Mouse (Mus musculus): Measurements from ENCODE around the gene Ptcra. TPM values are rescaled to one million over a fixed set of nuclear protein-coding genes. Genes with fewer than 3 reads are reported as not detected.

Gene Ptcra
- polyA plus RNA-seq (2014; fragmentation: Illumina TruSeq; extraction: RNeasy Lipid Tissue Mini Kit (QIAGEN cat#74804); ENCODE audit: low read depth, low replicate concordance) = not detected

GRCm38 (mm10) chr17:46763544-46763943 lies at the start of gene Ptcra:
Gene Ptcra (minus strand): TSS chr17:46763712.

GRCm38 (mm10) chr17:46782341-46783221 lies 19.1 kb upstream of the Ptcra start, which contains the start of gene Rpl7l1:
Gene Rpl7l1 (minus strand): TSS chr17:46782672.

GRCm38 (mm10) chr17:46772404-46773277 lies 9.1 kb upstream of the Ptcra start, which contains the start of gene 2310039H08Rik:
Gene 2310039H08Rik (plus strand): TSS chr17:46772635.

GRCm38 (mm10) chr17:46751794-46752556 lies 11.5 kb downstream of the Ptcra start, which contains the start of gene Cnpy3:
Gene Cnpy3 (minus strand): TSS chr17:46752214.

GRCm38 (mm10) chr17:46728904-46729318 lies 34.6 kb downstream of the Ptcra start, which contains the start of gene Gnmt:
Gene Gnmt (minus strand): TSS chr17:46729168.

GRCm38 (mm10) chr17:46710959-46711597 lies 52.4 kb downstream of the Ptcra start, which contains the start of gene Pex6:
Gene Pex6 (plus strand): TSS chr17:46711463.

Other genes with a start within 250 kb of the Ptcra start
- gene Cul9, start 217.3 kb downstream of the Ptcra start, polyA plus RNA-seq (2014; fragmentation: Illumina TruSeq; extraction: RNeasy Lipid Tissue Mini Kit (QIAGEN cat#74804); ENCODE audit: low read depth, low replicate concordance) = 1.3 TPM
- not detected for gene Srf, start 207.5 kb downstream of the Ptcra start, polyA plus RNA-seq (2014; fragmentation: Illumina TruSeq; extraction: RNeasy Lipid Tissue Mini Kit (QIAGEN cat#74804); ENCODE audit: low read depth, low replicate concordance)
- 0.41 TPM for gene Ptk7, start 134.2 kb downstream of the Ptcra start, polyA plus RNA-seq (2014; fragmentation: Illumina TruSeq; extraction: RNeasy Lipid Tissue Mini Kit (QIAGEN cat#74804); ENCODE audit: low read depth, low replicate concordance)
- gene Klc4, start 117.7 kb downstream of the Ptcra start, polyA plus RNA-seq (2014; fragmentation: Illumina TruSeq; extraction: RNeasy Lipid Tissue Mini Kit (QIAGEN cat#74804); ENCODE audit: low read depth, low replicate concordance) = not detected
- 3.4 TPM for gene Mrpl2, start 117.5 kb downstream of the Ptcra start, polyA plus RNA-seq (2014; fragmentation: Illumina TruSeq; extraction: RNeasy Lipid Tissue Mini Kit (QIAGEN cat#74804); ENCODE audit: low read depth, low replicate concordance)
- 0.41 TPM for gene Cul7, start 113.4 kb downstream of the Ptcra start, polyA plus RNA-seq (2014; fragmentation: Illumina TruSeq; extraction: RNeasy Lipid Tissue Mini Kit (QIAGEN cat#74804); ENCODE audit: low read depth, low replicate concordance)
- gene Rrp36, start 89.4 kb downstream of the Ptcra start, polyA plus RNA-seq (2014; fragmentation: Illumina TruSeq; extraction: RNeasy Lipid Tissue Mini Kit (QIAGEN cat#74804); ENCODE audit: low read depth, low replicate concordance) = 4.2 TPM
- gene Mea1, start 84.9 kb downstream of the Ptcra start, polyA plus RNA-seq (2014; fragmentation: Illumina TruSeq; extraction: RNeasy Lipid Tissue Mini Kit (QIAGEN cat#74804); ENCODE audit: low read depth, low replicate concordance) = 5.2 TPM
- 3.8 TPM for gene Klhdc3, start 82.8 kb downstream of the Ptcra start, polyA plus RNA-seq (2014; fragmentation: Illumina TruSeq; extraction: RNeasy Lipid Tissue Mini Kit (QIAGEN cat#74804); ENCODE audit: low read depth, low replicate concordance)
- 11.0 TPM for gene Ppp2r5d, start 58.6 kb downstream of the Ptcra start, polyA plus RNA-seq (2014; fragmentation: Illumina TruSeq; extraction: RNeasy Lipid Tissue Mini Kit (QIAGEN cat#74804); ENCODE audit: low read depth, low replicate concordance)
- gene Pex6, start 52.2 kb downstream of the Ptcra start, polyA plus RNA-seq (2014; fragmentation: Illumina TruSeq; extraction: RNeasy Lipid Tissue Mini Kit (QIAGEN cat#74804); ENCODE audit: low read depth, low replicate concordance) = 0.82 TPM
- not detected for gene Gnmt, start 34.5 kb downstream of the Ptcra start, polyA plus RNA-seq (2014; fragmentation: Illumina TruSeq; extraction: RNeasy Lipid Tissue Mini Kit (QIAGEN cat#74804); ENCODE audit: low read depth, low replicate concordance)
- gene Cnpy3, start 11.5 kb downstream of the Ptcra start, polyA plus RNA-seq (2014; fragmentation: Illumina TruSeq; extraction: RNeasy Lipid Tissue Mini Kit (QIAGEN cat#74804); ENCODE audit: low read depth, low replicate concordance) = 1.2 TPM
- 28.8 TPM for gene 2310039H08Rik, start 8.9 kb upstream of the Ptcra start, polyA plus RNA-seq (2014; fragmentation: Illumina TruSeq; extraction: RNeasy Lipid Tissue Mini Kit (QIAGEN cat#74804); ENCODE audit: low read depth, low replicate concordance)
- 34.1 TPM for gene Rpl7l1, start 19.0 kb upstream of the Ptcra start, polyA plus RNA-seq (2014; fragmentation: Illumina TruSeq; extraction: RNeasy Lipid Tissue Mini Kit (QIAGEN cat#74804); ENCODE audit: low read depth, low replicate concordance)
- gene Bicral, start 94.8 kb upstream of the Ptcra start, polyA plus RNA-seq (2014; fragmentation: Illumina TruSeq; extraction: RNeasy Lipid Tissue Mini Kit (QIAGEN cat#74804); ENCODE audit: low read depth, low replicate concordance) = 9.7 TPM
- gene Tbcc, start 127.0 kb upstream of the Ptcra start, polyA plus RNA-seq (2014; fragmentation: Illumina TruSeq; extraction: RNeasy Lipid Tissue Mini Kit (QIAGEN cat#74804); ENCODE audit: low read depth, low replicate concordance) = 0.87 TPM
- gene Prph2, start 146.7 kb upstream of the Ptcra start, polyA plus RNA-seq (2014; fragmentation: Illumina TruSeq; extraction: RNeasy Lipid Tissue Mini Kit (QIAGEN cat#74804); ENCODE audit: low read depth, low replicate concordance) = not detected
- gene Ubr2, start 246.8 kb upstream of the Ptcra start, polyA plus RNA-seq (2014; fragmentation: Illumina TruSeq; extraction: RNeasy Lipid Tissue Mini Kit (QIAGEN cat#74804); ENCODE audit: low read depth, low replicate concordance) = 43.1 TPM

Data from adrenal gland, adult 10 weeks (tissue).